Mouse (Mus musculus): ENCODE measurements around the gene Fgd3. TPM values are rescaled to one million over a fixed set of nuclear protein-coding genes. Genes with fewer than 3 reads are reported as not detected.

The Fgd3 gene
- polyA plus RNA-seq, 1 experiment from 2014 or later: 0.25 TPM

- no peak for DNase-seq (ENCODE audit: low spot score)
- H3K4me3 ChIP-seq (ENCODE audit: low read depth, low read length): no peak overlapping the region
- TF ChIP-seq CTCF (IDR thresholded peaks at IDR 0.05; ENCODE audit: low read depth) (no peak), EP300 (optimal IDR thresholded peaks at IDR 0.05) (no peak)
- no peak overlapping the region for H3K9ac ChIP-seq (ENCODE audit: low read length)
- H3K27me3 ChIP-seq (ENCODE audit: control insufficient read depth, insufficient read depth, low read length): no peaks in the 10 kb centered on the region
- H3K36me3 ChIP-seq (ENCODE audit: control insufficient read depth, insufficient read depth, low read length): no peaks in the 10 kb centered on the region
- H3K4me1 ChIP-seq (replicated peaks; ENCODE audit: control insufficient read depth, insufficient read depth): peaks cover 12% of the 10 kb centered on the region
- 69% methylated on average over 3 of the region's 3 CpGs for WGBS
- peak overlapping the region; percentile 74 for H3K4me2 ChIP-seq (replicated peaks; ENCODE audit: low read depth)
- H3K9me3 ChIP-seq (ENCODE audit: control insufficient read depth, low read length): no peaks in the 10 kb centered on the region
- H3K27ac ChIP-seq (replicated peaks): no peak overlapping the region
- ATAC-seq (ENCODE audit: low FRiP score, low TSS enrichment): no peak
These were observed 105.7 kb downstream of the Fgd3 start for GRCm38 (mm10) chr13:49214454-49214853.

- 52% methylated on average over 4 of the region's 4 CpGs for WGBS
- Histone ChIP-seq H3K4me3 (ENCODE audit: low read depth, low read length) (no peak overlapping the region), H3K4me2 (replicated peaks; ENCODE audit: low read depth) (no peak overlapping the region), H3K9ac (ENCODE audit: low read length) (no peak overlapping the region), H3K27me3 (ENCODE audit: control insufficient read depth, insufficient read depth, low read length) (no peaks in the 10 kb centered on the region), H3K4me1 (replicated peaks; ENCODE audit: control insufficient read depth, insufficient read depth) (peaks cover 12% of the 10 kb centered on the region), H3K27ac (replicated peaks) (peak overlapping the region; percentile 40; the same call in 1 of the 2 replicates), H3K36me3 (ENCODE audit: control insufficient read depth, insufficient read depth, low read length) (no peaks in the 10 kb centered on the region), H3K9me3 (ENCODE audit: control insufficient read depth, low read length) (no peaks in the 10 kb centered on the region)
- TF ChIP-seq EP300 (optimal IDR thresholded peaks at IDR 0.05) (no peak), CTCF (IDR thresholded peaks at IDR 0.05; ENCODE audit: low read depth) (no peak)
- ATAC-seq (ENCODE audit: low FRiP score, low TSS enrichment) (peak; percentile 84), DNase-seq (ENCODE audit: low spot score) (peak; percentile 81)
These were observed 106.6 kb downstream of the Fgd3 start for GRCm38 (mm10) chr13:49213531-49213932.

- no peak for DNase-seq (ENCODE audit: low spot score)
- TF ChIP-seq CTCF (IDR thresholded peaks at IDR 0.05; ENCODE audit: low read depth) (no peak), EP300 (optimal IDR thresholded peaks at IDR 0.05) (no peak)
These were observed 107.2 kb downstream of the Fgd3 start for GRCm38 (mm10) chr13:49212711-49213500.

More at GRCm38 (mm10) chr13:49212711-49213500, 107.2 kb downstream of the Fgd3 start:
- Histone ChIP-seq H3K27me3 (ENCODE audit: control insufficient read depth, insufficient read depth, low read length) (no peaks in the 10 kb centered on the region), H3K27ac (replicated peaks) (no peak overlapping the region), H3K9me3 (ENCODE audit: control insufficient read depth, low read length) (no peaks in the 10 kb centered on the region), H3K4me2 (replicated peaks; ENCODE audit: low read depth) (no peak overlapping the region), H3K9ac (ENCODE audit: low read length) (no peak overlapping the region), H3K36me3 (ENCODE audit: control insufficient read depth, insufficient read depth, low read length) (no peaks in the 10 kb centered on the region), H3K4me3 (ENCODE audit: low read depth, low read length) (no peak overlapping the region), H3K4me1 (replicated peaks; ENCODE audit: control insufficient read depth, insufficient read depth) (peaks cover 12% of the 10 kb centered on the region)
- WGBS: 88% methylated on average over 4 of the region's 4 CpGs
- no peak for ATAC-seq (ENCODE audit: low FRiP score, low TSS enrichment)

Other genes with a start within 250 kb of the Fgd3 start
- gene Wnk2, start 172.3 kb downstream of the Fgd3 start, polyA plus RNA-seq (2015; fragmentation: Nextera tagmentation; extraction: Ambion mirVana): 1.6 and 1.7 TPM in 2 replicates
- 76.3 and 83.1 TPM in 2 replicates for gene Ninj1, start 132.8 kb downstream of the Fgd3 start, polyA plus RNA-seq (2015; fragmentation: Nextera tagmentation; extraction: Ambion mirVana)
- gene Card19, start 104.3 kb downstream of the Fgd3 start, polyA plus RNA-seq (2015; fragmentation: Nextera tagmentation; extraction: Ambion mirVana): 83.5 and 86.2 TPM in 2 replicates
- gene Susd3, start 71.6 kb downstream of the Fgd3 start, polyA plus RNA-seq (2015; fragmentation: Nextera tagmentation; extraction: Ambion mirVana): 1.0 and 1.2 TPM in 2 replicates
- 19.6 TPM in 2 replicates for gene Bicd2, start 21.3 kb upstream of the Fgd3 start, polyA plus RNA-seq (2015; fragmentation: Nextera tagmentation; extraction: Ambion mirVana)
- gene Ippk, start 100.9 kb upstream of the Fgd3 start, polyA plus RNA-seq (2015; fragmentation: Nextera tagmentation; extraction: Ambion mirVana): 22.1 and 23.4 TPM in 2 replicates
- 0.35 and 0.45 TPM in 2 replicates for gene Tes3-ps, start 173.0 kb upstream of the Fgd3 start, polyA plus RNA-seq (2015; fragmentation: Nextera tagmentation; extraction: Ambion mirVana)
- gene Ecm2, start 184.5 kb upstream of the Fgd3 start, polyA plus RNA-seq (2015; fragmentation: Nextera tagmentation; extraction: Ambion mirVana): 2.0 and 2.2 TPM in 2 replicates
- gene Aspn, start 224.1 kb upstream of the Fgd3 start, polyA plus RNA-seq (2015; fragmentation: Nextera tagmentation; extraction: Ambion mirVana): 106 and 127 TPM in 2 replicates